Mouse (Mus musculus) C2C12 (cell line): Measurements from ENCODE around the gene Slc38a4. TPM values are rescaled to one million over a fixed set of nuclear protein-coding genes. Genes with fewer than 3 reads are reported as not detected.

Experiments used
- H3K27me3 ChIP-seq: one replicate; pipeline ENCODE4 v1.6.1; 2011; ENCODE audit not compliant: control insufficient read depth, insufficient read depth, insufficient read length
- H3K36me3 ChIP-seq: one replicate; pipeline ENCODE4 v1.6.1; 2011; ENCODE audit not compliant: control insufficient read depth, insufficient read depth
- H3K4me3 ChIP-seq: one replicate; pipeline ENCODE4 v1.5.1; 2011; ENCODE audit warnings: mild to moderate bottlenecking, control low read depth; ENCODE audit not compliant: poor library complexity, insufficient read depth, severe bottlenecking
- H3K79me2 ChIP-seq: one replicate; pipeline ENCODE4 v1.6.1; 2011; ENCODE audit not compliant: control insufficient read depth, insufficient read depth
- H3K79me3 ChIP-seq: one replicate; pipeline ENCODE4 v1.6.1; 2011; ENCODE audit warnings: low read depth, control low read depth
- H3ac ChIP-seq: one replicate; pipeline ENCODE3; 2011; ENCODE audit warnings: low read depth; ENCODE audit not compliant: control insufficient read depth, insufficient read length
- CEBPB ChIP-seq: IDR thresholded peaks from one replicate; pipeline ENCODE4 v1.6.1; 2011; ENCODE audit warnings: low read depth, mild to moderate bottlenecking, control low read depth, moderate library complexity
- CTCF ChIP-seq: IDR thresholded peaks from one replicate; pipeline ENCODE4 v1.5.1; 2011; ENCODE audit not compliant: control insufficient read depth, insufficient read depth, insufficient read length
- FOSL1 ChIP-seq: IDR thresholded peaks from one replicate; pipeline ENCODE4 v1.8.0; 2011; ENCODE audit warnings: mild to moderate bottlenecking, low read length; ENCODE audit not compliant: poor library complexity, insufficient read depth, severe bottlenecking
- MAX ChIP-seq: IDR thresholded peaks from one replicate; pipeline ENCODE4 v1.6.1; 2011; ENCODE audit warnings: mild to moderate bottlenecking, control low read depth
- MYOD1 ChIP-seq: IDR thresholded peaks from one replicate; pipeline ENCODE4 v1.6.1; 2011; ENCODE audit warnings: low read depth; ENCODE audit not compliant: control insufficient read depth, insufficient read length
- MYOG ChIP-seq: IDR thresholded peaks from one replicate; pipeline ENCODE4 v1.6.1; 2011; ENCODE audit not compliant: control insufficient read depth, insufficient read length; ENCODE audit errors: extremely low read depth
- USF1 ChIP-seq: IDR thresholded peaks from one replicate; pipeline ENCODE4 v1.6.1; 2011; ENCODE audit warnings: low read depth, mild to moderate bottlenecking, control low read depth, moderate library complexity
- polyA plus RNA-seq: library from polyadenylated mRNA; unstranded; fragments of >200 nt; fragmentation: generic; extraction: Trizol; gene quantifications from one replicate; pipeline ENCODE4 v1.2.1, GENCODE M21; 2012; ENCODE audit warnings: missing spikeins

Slc38a4 gene
- polyA plus RNA-seq, 1 experiment: 0.09 TPM

GRCm38 (mm10) chr15:97041182-97041581, 14.6 kb downstream of the Slc38a4 start:
- no peak overlapping the region for H3ac ChIP-seq
- TF ChIP-seq MAX (no peak), MYOD1 (no peak), MYOG (no peak), CTCF (no peak), USF1 (no peak), CEBPB (no peak), FOSL1 (no peak)
- no peaks in the 10 kb centered on the region for H3K27me3 ChIP-seq

DNA sequence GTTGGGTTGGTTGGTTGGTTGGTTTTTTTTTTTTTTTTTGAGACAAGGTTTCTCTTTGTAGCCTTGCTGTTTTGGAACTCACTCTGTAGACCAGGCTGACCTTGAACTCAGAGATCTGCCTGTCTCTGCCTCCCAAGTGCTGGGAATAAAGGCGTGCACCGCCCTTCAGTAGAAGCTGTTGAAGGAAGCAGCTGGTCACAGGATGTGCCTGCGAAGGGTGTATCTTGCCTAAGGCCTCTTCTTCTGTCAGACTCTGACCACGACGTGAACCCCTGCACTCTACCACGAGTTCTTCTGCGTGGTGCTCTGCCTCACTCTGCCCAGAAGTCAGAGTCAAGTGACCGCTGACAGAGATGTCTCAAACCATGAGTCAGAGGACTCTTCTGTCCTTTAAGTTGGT, 18.0 kb downstream of the Slc38a4 start:
- H3K36me3 ChIP-seq: no peaks in the 10 kb centered on the region
- no peaks in the 10 kb centered on the region for H3K27me3 ChIP-seq
- no peaks in the 10 kb centered on the region for H3K79me2 ChIP-seq
- TF ChIP-seq USF1 (no peak), FOSL1 (no peak), CEBPB (no peak), MAX (no peak), MYOG (no peak), MYOD1 (no peak), CTCF (no peak)
- no peak overlapping the region for H3K4me3 ChIP-seq
- H3ac ChIP-seq: no peak overlapping the region
- H3K79me3 ChIP-seq: no peaks in the 10 kb centered on the region

More at GRCm38 (mm10) chr15:97041182-97041581, 14.6 kb downstream of the Slc38a4 start:
- no peaks in the 10 kb centered on the region for H3K79me3 ChIP-seq
- no peaks in the 10 kb centered on the region for H3K36me3 ChIP-seq
- no peaks in the 10 kb centered on the region for H3K79me2 ChIP-seq
- no peak overlapping the region for H3K4me3 ChIP-seq

- no peak overlapping the region for H3ac ChIP-seq
- H3K4me3 ChIP-seq: no peak overlapping the region
- no peaks in the 10 kb centered on the region for H3K36me3 ChIP-seq
- no peaks in the 10 kb centered on the region for H3K79me3 ChIP-seq
- TF ChIP-seq CTCF: no peak
- TF ChIP-seq FOSL1: no peak
- TF ChIP-seq CEBPB: no peak
- TF ChIP-seq USF1: no peak
- H3K79me2 ChIP-seq: no peaks in the 10 kb centered on the region
- no peaks in the 10 kb centered on the region for H3K27me3 ChIP-seq
Observed at GRCm38 (mm10) chr15:97035892-97036291, 19.9 kb downstream of the Slc38a4 start.

DNA sequence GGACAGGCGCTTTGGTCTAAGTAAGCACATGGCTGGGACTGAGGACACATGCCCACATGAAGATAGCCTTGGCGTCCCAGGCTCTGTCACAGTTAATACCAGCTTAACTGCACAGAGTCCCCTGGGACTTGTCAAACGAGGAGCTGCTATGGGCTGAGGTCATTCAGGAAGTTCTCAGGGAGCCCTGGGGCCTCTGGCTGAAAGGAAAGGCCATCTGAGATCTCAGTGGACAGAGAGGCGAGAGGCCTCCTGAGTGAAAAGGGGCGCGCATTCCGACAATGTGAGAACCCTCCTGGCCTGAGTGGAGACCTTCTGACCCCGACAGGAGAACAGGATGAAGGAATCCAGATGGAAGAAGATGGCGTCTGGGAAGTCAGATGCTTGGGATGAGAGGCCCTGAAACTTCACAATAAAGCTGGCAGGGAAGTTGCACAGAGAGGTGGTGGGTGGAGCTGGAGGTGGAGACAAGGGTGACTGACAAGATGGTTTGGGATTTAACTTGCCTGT, 22.2 kb downstream of the Slc38a4 start:
- no peak overlapping the region for H3K4me3 ChIP-seq
- no peak overlapping the region for H3ac ChIP-seq
- no peaks in the 10 kb centered on the region for H3K27me3 ChIP-seq
- H3K36me3 ChIP-seq: no peaks in the 10 kb centered on the region
- TF ChIP-seq MAX (no peak), CEBPB (no peak), CTCF (no peak), MYOD1 (no peak), MYOG (no peak), FOSL1 (no peak), USF1 (no peak)
- H3K79me2 ChIP-seq: no peaks in the 10 kb centered on the region
- no peaks in the 10 kb centered on the region for H3K79me3 ChIP-seq

- Histone ChIP-seq H3K4me3 (no peak overlapping the region), H3ac (no peak overlapping the region)
Observed at GRCm38 (mm10) chr15:97031886-97032285, 23.9 kb downstream of the Slc38a4 start.

GRCm38 (mm10) chr15:97030984-97031492, 24.7 kb downstream of the Slc38a4 start:
- H3K27me3 ChIP-seq: no peaks in the 10 kb centered on the region
- TF ChIP-seq FOSL1: no peak
- no peak for TF ChIP-seq MYOD1
- no peak overlapping the region for H3ac ChIP-seq
- H3K36me3 ChIP-seq: no peaks in the 10 kb centered on the region
- H3K79me3 ChIP-seq: no peaks in the 10 kb centered on the region
- no peak overlapping the region for H3K4me3 ChIP-seq
- H3K79me2 ChIP-seq: no peaks in the 10 kb centered on the region

More at GRCm38 (mm10) chr15:97031886-97032285, 23.9 kb downstream of the Slc38a4 start:
- H3K36me3 ChIP-seq: no peaks in the 10 kb centered on the region
- H3K79me2 ChIP-seq: no peaks in the 10 kb centered on the region
- no peaks in the 10 kb centered on the region for H3K27me3 ChIP-seq
- no peaks in the 10 kb centered on the region for H3K79me3 ChIP-seq
- TF ChIP-seq MAX (no peak), FOSL1 (no peak), MYOG (no peak), MYOD1 (no peak), CTCF (no peak), CEBPB (no peak), USF1 (no peak)
